Mouse (Mus musculus) lung, postnatal 0 days (tissue): Measurements from ENCODE around the gene Matk. TPM values are rescaled to one million over a fixed set of nuclear protein-coding genes. Genes with fewer than 3 reads are reported as not detected.
A peak's percentile ranks its signal among the peaks of the same experiment; 100 is the strongest.

ENCODE experiments used
- ATAC-seq: fragments of 200-750 bp; cut with Nextera tagmentation; 2 replicates; pipeline ENCODE4 v1.8.0; 2017; ENCODE audit warnings: moderate library complexity
- DNase-seq: peaks from one replicate; pipeline ENCODE4 v3.0.0-alpha.2; 2016; ENCODE audit warnings: low spot score
- H3K27ac ChIP-seq: fragments of 300-500 bp; sonication (generic); 2 replicates; pipeline ENCODE4 v1.5.1; 2014; ENCODE audit warnings: antibody characterized with exemption, mild to moderate bottlenecking, low read length, mixed read lengths
- H3K27me3 ChIP-seq: fragments of 300-500 bp; sonication (generic); replicated peaks from 2 replicates; pipeline ENCODE4 v1.6.1; 2014; ENCODE audit warnings: low read length, mixed read lengths; ENCODE audit not compliant: insufficient read depth
- H3K36me3 ChIP-seq: fragments of 300-500 bp; sonication (generic); 2 replicates; pipeline ENCODE4 v1.6.1; 2014; ENCODE audit warnings: low read length, mixed read lengths; ENCODE audit not compliant: insufficient read depth
- H3K4me1 ChIP-seq: fragments of 300-500 bp; sonication (generic); 2 replicates; pipeline ENCODE4 v1.6.1; 2014; ENCODE audit warnings: antibody characterized with exemption, low read depth, low read length, mixed read lengths; ENCODE audit not compliant: insufficient read depth
- H3K4me2 ChIP-seq: fragments of 300-500 bp; sonication (generic); replicated peaks from 2 replicates; pipeline ENCODE4 v1.6.1; 2014; ENCODE audit warnings: low read depth, mild to moderate bottlenecking, low read length, moderate library complexity, mixed read lengths
- H3K4me3 ChIP-seq: fragments of 300-500 bp; sonication (generic); 2 replicates; pipeline ENCODE4 v1.5.1; 2014; ENCODE audit warnings: low read depth, low read length
- H3K9ac ChIP-seq: fragments of 300-500 bp; sonication (generic); replicated peaks from 2 replicates; pipeline ENCODE4 v1.6.1; 2014; ENCODE audit warnings: low read depth, mild to moderate bottlenecking
- H3K9me3 ChIP-seq: fragments of 300-500 bp; sonication (generic); 2 replicates; pipeline ENCODE4 v1.6.1; 2016; ENCODE audit warnings: low read length, mixed read lengths
- CTCF ChIP-seq: IDR thresholded peaks from 2 replicates; pipeline ENCODE4 v1.5.1; 2016; ENCODE audit warnings: antibody characterized with exemption, mild to moderate bottlenecking
- EP300 ChIP-seq: IDR thresholded peaks from 2 replicates; pipeline ENCODE4 v1.6.1; 2016; ENCODE audit warnings: antibody characterized with exemption, mild to moderate bottlenecking, control low read depth
- WGBS: fragments of 180-500 bp; shearing (Covaris S2); extraction: QIAGEN DNeasy Blood & Tissue Kit; methylation state at CpG from one replicate; pipeline ENCODE4 v1.1.7; 2014; 5-methylcytosine and 5-hydroxymethylcytosine counted together
- polyA plus RNA-seq: library from polyadenylated mRNA; unstranded; fragments of >200 nt; fragmentation: Nextera tagmentation; extraction: Ambion mirVana; gene quantifications from 2 replicates; pipeline ENCODE4 v1.2.1, GENCODE M21; 2015

Matk gene
- polyA plus RNA-seq, 1 experiment from 2014 or later = 1.5 TPM

- Histone ChIP-seq H3K4me1 (peaks cover 36% of the 10 kb centered on the region), H3K4me3 (no peak overlapping the region), H3K9me3 (no peaks in the 10 kb centered on the region), H3K27ac (peak overlapping the region; percentile 86), H3K36me3 (no peaks in the 10 kb centered on the region), H3K27me3 (no peaks in the 10 kb centered on the region), H3K4me2 (peak overlapping the region; percentile 32), H3K9ac (no peak overlapping the region)
- DNase-seq = peak; percentile 42
- no peak for ATAC-seq
- TF ChIP-seq CTCF (no peak), EP300 (no peak)
- 84% methylated on average over 17 of the region's 17 CpGs for WGBS
Observed at GRCm38 (mm10) chr10:81298369-81299100, 45.8 kb downstream of the Matk start.

GRCm38 (mm10) chr10:81299585-81300351 lies 47.0 kb downstream of the Matk start:
- Histone ChIP-seq H3K4me2 (no peak overlapping the region), H3K9ac (no peak overlapping the region), H3K9me3 (no peaks in the 10 kb centered on the region), H3K36me3 (no peaks in the 10 kb centered on the region), H3K27me3 (no peaks in the 10 kb centered on the region), H3K27ac (0 out of 2 replicates have a peak overlapping the region, but pooled peaks have one; percentile 26), H3K4me1 (peaks cover 24% of the 10 kb centered on the region), H3K4me3 (no peak overlapping the region)
- 83% methylated on average over 14 of the region's 14 CpGs for WGBS
- DNase-seq = no peak
- no peak for ATAC-seq
- no peak for TF ChIP-seq CTCF
- no peak for TF ChIP-seq EP300

- no peak for TF ChIP-seq EP300
- no peak for TF ChIP-seq CTCF
- no peaks in the 10 kb centered on the region for H3K27me3 ChIP-seq
- H3K9me3 ChIP-seq = no peaks in the 10 kb centered on the region
- no peaks in the 10 kb centered on the region for H3K36me3 ChIP-seq
- ATAC-seq (no peak), DNase-seq (no peak)
- H3K9ac ChIP-seq = no peak overlapping the region
- WGBS = 75% methylated on average over 9 of the region's 9 CpGs
- H3K4me1 ChIP-seq = peaks cover 22% of the 10 kb centered on the region
- no peak overlapping the region for H3K4me2 ChIP-seq
- no peak overlapping the region for H3K27ac ChIP-seq
- H3K4me3 ChIP-seq = no peak overlapping the region
Observed at GRCm38 (mm10) chr10:81300352-81300907, 47.7 kb downstream of the Matk start.

GRCm38 (mm10) chr10:81301321-81301720 lies 48.6 kb downstream of the Matk start:
- no peak for ATAC-seq
- Histone ChIP-seq H3K4me3 (no peak overlapping the region), H3K9ac (no peak overlapping the region), H3K27me3 (no peaks in the 10 kb centered on the region), H3K36me3 (peaks cover 8% of the 10 kb centered on the region; the same call in 1 of the 2 replicates), H3K4me1 (peaks cover 22% of the 10 kb centered on the region), H3K9me3 (no peaks in the 10 kb centered on the region), H3K27ac (no peak overlapping the region), H3K4me2 (no peak overlapping the region)
- no peak for TF ChIP-seq EP300
- TF ChIP-seq CTCF = no peak
- 69% methylated on average over 9 of the region's 9 CpGs for WGBS
- DNase-seq = no peak

DNA sequence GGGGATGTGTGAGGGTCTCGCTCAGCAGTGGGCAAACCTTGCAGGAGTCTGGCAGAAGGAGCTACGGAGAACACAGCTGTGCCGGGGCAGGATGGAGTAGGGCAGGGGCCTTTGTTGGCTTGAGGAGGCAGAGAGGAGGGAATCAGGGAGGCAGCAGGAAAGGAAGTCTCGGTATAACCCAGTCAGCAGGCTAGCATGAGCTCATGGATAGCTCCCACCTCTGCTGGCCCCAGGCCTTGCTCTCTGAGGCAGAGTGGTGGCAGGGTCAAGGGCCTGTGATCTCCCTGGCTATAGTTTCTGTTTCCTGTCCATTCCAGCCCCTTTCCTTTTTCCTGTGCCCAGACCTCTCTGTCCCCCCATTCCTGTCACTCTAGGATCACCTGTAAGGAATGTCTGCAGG lies 49.6 kb downstream of the Matk start:
- peaks cover 22% of the 10 kb centered on the region for H3K4me1 ChIP-seq

DNA sequence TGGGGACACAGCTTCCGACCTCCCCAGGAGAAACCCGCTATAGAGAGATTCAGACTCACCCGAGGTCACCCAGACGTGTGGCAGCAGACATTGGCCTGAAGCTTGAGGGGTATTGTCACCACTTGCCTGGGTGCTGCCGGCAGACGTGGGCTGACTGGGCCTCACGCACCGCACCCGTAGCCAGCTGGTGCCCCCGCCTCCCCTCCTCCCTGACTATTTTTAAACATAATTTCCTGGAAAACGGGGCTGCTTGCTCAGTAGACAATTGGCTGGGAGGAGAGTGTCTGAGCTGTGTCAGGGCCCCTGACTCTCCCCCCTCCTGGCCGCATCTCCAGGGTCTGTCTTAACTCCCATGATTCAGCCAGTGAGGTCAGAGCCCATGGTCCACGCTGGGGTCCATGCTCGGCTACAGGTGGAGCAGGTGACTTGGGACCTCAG lies 50.1 kb downstream of the Matk start:
- Histone ChIP-seq H3K27ac (peak overlapping the region; percentile 64), H3K4me1 (peaks cover 19% of the 10 kb centered on the region), H3K27me3 (no peaks in the 10 kb centered on the region), H3K36me3 (peaks cover 21% of the 10 kb centered on the region), H3K9ac (no peak overlapping the region), H3K4me3 (no peak overlapping the region), H3K9me3 (no peaks in the 10 kb centered on the region), H3K4me2 (peak overlapping the region; percentile 27; the same call in 1 of the 2 replicates)
- DNase-seq (peak; percentile 84), ATAC-seq (peak; percentile 62)
- TF ChIP-seq CTCF = no peak
- peak; percentile 33; the same call in 1 of the 2 replicates for TF ChIP-seq EP300
- WGBS = 21% methylated on average over 14 of the region's 14 CpGs

More for the DNA sequence above, 49.6 kb downstream of the Matk start:
- Histone ChIP-seq H3K27ac (peak overlapping the region; percentile 61), H3K4me2 (peak overlapping the region; percentile 27), H3K4me3 (no peak overlapping the region), H3K27me3 (no peaks in the 10 kb centered on the region), H3K9me3 (no peaks in the 10 kb centered on the region), H3K9ac (no peak overlapping the region), H3K36me3 (peaks cover 16% of the 10 kb centered on the region)
- peak; percentile 45 for DNase-seq
- TF ChIP-seq EP300 (no peak), CTCF (no peak)
- peak; percentile 10; the same call in 1 of the 2 replicates for ATAC-seq
- 55% methylated on average over 4 of the region's 4 CpGs for WGBS
